Mouse (Mus musculus) ES-E14 (cell line): ENCODE measurements around the gene Stt3b.

Experiments
- CHD2 ChIP-seq: IDR thresholded peaks from 2 replicates; pipeline ENCODE4 v1.6.1; 2014; ENCODE audit warnings: mild to moderate bottlenecking, low read depth, low read length, inconsistent platforms
- MAFK ChIP-seq: IDR thresholded peaks from 2 replicates; pipeline ENCODE4 v1.6.1; 2014; ENCODE audit warnings: mild to moderate bottlenecking, low read depth, low read length, inconsistent platforms; ENCODE audit not compliant: insufficient read depth
- ZC3H11A ChIP-seq: IDR thresholded peaks from 2 replicates; pipeline ENCODE4 v1.6.1; 2012; ENCODE audit warnings: low read depth, mild to moderate bottlenecking, inconsistent platforms, low read length, borderline replicate concordance
- ZNF384 ChIP-seq: IDR thresholded peaks from 2 replicates; pipeline ENCODE4 v1.6.1; 2012; ENCODE audit warnings: low read depth, low read length, inconsistent platforms

DNA sequence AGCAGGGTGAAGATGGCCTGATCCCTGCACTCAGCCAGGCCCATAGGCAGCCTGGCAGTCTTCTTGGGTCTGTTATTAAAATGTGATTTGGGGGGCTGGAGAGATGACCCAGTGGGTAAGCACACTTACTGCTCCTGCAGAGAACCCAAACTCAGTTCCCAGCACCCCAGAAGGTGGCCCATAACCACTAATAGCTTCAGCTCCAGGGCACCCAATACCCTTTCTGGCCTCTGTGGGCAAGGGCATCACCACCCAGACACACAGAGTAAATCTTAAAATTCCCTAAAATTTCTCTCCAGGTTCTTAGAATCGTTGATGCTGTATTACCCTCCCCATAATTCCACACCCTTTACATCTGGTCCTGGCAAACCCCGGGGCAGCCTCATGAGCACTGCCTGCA lies 75.7 kb downstream of the Stt3b start:
- TF ChIP-seq MAFK = no peak
- no peak for TF ChIP-seq ZC3H11A
- TF ChIP-seq ZNF384 = no peak
- TF ChIP-seq CHD2 = no peak
